Mouse (Mus musculus) small intestine, adult 2 months (tissue): Measurements from ENCODE around the gene Nt5dc3.

Experiments
- CTCF ChIP-seq: fragments of 200-500 bp; IDR thresholded peaks from 2 replicates; pipeline ENCODE4 v1.5.1; 2012; ENCODE audit warnings: low read depth, mild to moderate bottlenecking, control low read depth, inconsistent platforms, low read length, moderate library complexity, mixed read lengths; ENCODE audit not compliant: insufficient replicate concordance, insufficient read length; ENCODE audit errors: extremely low read depth
- POLR2A ChIP-seq: fragments of 200-500 bp; IDR thresholded peaks from 2 replicates; pipeline ENCODE4 v1.6.1; 2012; ENCODE audit warnings: low read depth, mild to moderate bottlenecking, control low read depth, inconsistent platforms, low read length, moderate library complexity

DNA sequence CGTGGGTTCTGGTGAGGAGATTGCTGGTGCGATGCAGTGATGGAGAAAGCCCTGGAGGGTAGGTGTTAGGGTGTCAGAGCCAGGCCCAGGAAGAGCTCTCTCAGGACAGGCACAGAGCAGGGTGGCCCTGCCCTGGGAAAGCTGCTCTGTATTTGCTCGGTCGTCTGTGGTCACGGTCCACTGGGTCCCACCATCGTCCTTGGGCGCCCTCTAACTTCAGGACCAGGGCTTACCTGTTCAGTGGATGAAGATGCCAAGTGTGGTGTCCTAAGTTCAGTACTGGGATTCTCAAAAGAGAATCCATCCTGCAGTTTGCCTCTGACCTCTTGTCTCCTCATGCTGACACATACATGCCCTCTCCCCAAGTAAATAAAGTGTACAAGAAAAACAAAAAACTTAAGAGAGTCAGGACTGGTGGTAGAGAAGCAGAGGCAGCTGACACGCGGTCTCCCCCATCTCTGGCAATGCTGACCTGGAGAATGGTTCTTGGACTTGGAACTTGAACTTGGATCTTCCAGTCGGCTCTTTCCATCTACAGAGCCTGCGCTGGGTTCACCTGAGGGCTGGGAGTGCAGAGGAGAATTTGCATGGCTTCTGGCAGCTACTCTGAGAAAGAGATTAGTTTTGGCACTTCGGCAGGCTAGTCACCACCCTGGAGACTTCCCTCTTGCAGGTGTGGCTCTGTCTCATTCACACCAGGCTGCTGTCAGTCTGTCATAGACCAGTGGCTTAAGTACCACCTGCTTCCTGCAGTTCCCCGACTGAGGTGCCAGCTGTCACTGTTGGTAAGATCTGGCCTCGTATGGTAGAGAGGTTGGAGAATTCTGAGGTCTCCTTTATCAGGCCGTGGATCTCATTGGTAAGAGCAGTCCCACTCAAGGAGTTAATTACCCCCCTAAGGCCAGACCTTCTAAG lies 49.7 kb downstream of the Nt5dc3 start:
- no peak for TF ChIP-seq POLR2A
- no peak for TF ChIP-seq CTCF
